Mouse (Mus musculus) mouse embryonic stem cell (cell line): ENCODE measurements around the gene Tmem56.

Source experiments
- in situ Hi-C, 2 experiments: fragments of 300-500 bp; cut with MboI; formaldehyde crosslinking; loops; 1 replicate in 1 of 2; 3 replicates in 1 of 2; pipeline ENCODE4 v1.14.3; 2019 to 2020; ENCODE audit warnings: low sequenced_read_pairs in 2 of 2, low pct_unique_long_range_greater_than_20kb in 1 of 2, mixed read lengths in 1 of 2; ENCODE audit not compliant: unreplicated experiment in 1 of 2

Tmem56 gene

GRCm38 (mm10) chr3:121156451-121157186 is 126.3 kb downstream of the Tmem56 start:
- in situ Hi-C loops, result loop anchor here in 1 of 2 experiments (25.0 kb wide), 1 partner anchor 356 kb away; no protein-coding TSS in a partner anchor

- in situ Hi-C loops, result loop anchor here in 1 of 2 experiments (25.0 kb wide), 1 partner anchor 356 kb away; no protein-coding TSS in a partner anchor
Observed at GRCm38 (mm10) chr3:121156043-121156442, 126.9 kb downstream of the Tmem56 start.
